Mouse (Mus musculus) liver, postnatal 0 days (tissue): Measurements from ENCODE around the gene Strc.

Experiments used
- CTCF ChIP-seq: sonication (generic); IDR thresholded peaks from 2 replicates; pipeline ENCODE4 v1.5.1; 2016; ENCODE audit warnings: antibody characterized with exemption, low read depth
- EP300 ChIP-seq: IDR thresholded peaks from 2 replicates; pipeline ENCODE4 v1.6.1; 2016; ENCODE audit warnings: antibody characterized with exemption, low read depth, mild to moderate bottlenecking

DNA sequence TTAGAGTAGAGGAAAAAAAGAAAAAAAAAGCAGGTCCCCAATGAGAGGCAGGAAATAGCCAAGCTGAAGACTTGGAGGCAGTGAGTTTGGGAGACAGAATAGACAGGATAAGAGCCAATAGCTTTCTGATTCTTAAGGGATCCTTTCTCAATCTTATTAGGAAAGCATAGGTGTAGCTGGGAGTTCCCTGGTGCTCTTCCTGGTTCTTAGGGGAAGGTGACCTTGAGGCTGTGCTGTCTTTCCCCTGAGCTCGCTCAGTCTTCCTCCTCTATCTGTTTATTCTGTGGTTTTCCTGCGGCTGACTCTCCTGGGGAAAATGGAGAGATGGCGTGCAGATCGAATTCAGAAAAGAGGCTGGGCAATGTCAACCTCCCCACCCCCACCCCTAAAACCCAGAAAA is 29.0 kb downstream of the Strc start:
- TF ChIP-seq CTCF (no peak), EP300 (no peak)
